Mouse (Mus musculus): ENCODE data around the gene 2310022B05Rik.
A peak's percentile ranks its signal among the peaks of the same experiment; 100 is the strongest.

Gene 2310022B05Rik

DNA sequence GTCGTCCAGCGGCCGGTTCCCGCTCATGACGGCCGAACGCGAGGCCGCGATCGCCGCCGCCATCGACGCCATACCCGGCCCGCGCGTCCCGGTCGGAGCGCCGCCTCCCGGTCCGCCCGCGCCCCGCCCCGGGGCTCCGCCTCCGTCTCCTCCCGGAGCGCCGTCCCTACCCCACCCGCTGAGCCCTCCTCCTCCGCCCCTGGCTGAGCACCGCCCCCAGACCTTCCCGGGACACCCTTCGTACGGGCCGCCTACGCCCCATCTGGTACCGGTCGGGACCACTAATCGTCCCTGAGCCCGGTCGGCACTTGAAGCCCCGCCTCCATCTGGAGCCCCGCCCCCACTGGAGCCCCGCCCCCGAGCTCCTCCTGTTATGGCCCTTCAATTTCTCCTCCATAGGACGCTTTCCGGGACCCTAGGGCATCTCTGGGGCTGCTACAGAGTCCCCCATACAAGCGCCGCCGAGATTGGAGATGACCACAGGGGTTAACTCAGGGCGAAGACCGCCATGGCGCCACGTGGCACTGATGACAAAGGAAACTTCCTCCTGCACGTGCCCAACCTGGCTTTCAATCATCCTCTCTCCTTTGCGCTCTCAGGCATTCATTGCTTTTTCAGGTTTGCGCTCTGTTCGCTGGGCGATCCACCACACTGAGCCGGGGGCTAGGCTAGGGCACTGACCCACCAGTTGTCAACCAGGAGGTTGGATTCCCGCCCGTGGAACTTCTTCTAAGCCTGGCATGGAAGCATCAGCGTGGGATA lies at the start of gene 2310022B05Rik:
Gene 2310022B05Rik, minus strand, starts transcription at position 258 of the 762 bp plus-strand sequence.
- peak; percentile 71 for DNase-seq

DNA sequence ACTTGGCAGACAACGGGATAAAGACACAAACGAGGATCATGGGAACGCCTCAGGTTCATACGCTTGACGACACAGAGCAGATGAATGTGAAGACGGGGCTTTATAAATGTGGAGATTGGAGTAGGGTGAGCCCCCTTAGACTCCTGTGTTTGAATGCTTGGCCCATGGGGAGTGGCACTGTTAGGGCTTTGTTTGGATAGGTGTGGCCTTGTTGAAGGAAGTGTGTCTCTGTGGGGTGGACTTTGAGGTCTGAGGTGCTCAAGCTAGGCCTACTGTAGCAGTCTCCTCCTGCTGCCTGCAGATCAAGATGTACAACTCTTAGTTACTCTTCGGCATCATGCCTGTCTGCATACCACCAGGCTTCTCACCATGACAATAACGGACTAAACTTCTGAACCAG lies 42.7 kb upstream of the 2310022B05Rik start:
- DNase-seq = no peak

DNA sequence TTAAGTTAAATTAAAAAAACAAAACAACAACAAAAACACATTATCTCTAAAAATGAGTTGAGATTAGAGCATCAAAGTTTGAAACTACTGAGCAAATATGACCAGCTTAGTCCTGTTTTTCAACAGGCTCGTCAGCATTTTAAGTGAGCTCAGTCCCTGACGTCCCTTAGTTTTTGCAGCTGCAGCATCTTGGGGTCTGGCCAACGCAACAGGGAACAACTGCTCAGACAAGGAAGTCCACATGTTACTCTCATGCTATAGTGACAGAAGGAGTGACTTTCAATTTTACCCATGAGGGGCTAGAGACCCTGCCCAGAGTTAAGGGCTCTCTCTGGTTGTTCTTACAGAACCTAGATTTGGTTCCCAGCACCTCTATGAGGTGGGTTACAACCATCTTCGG lies 41.2 kb upstream of the 2310022B05Rik start:
- no peak for DNase-seq

DNA sequence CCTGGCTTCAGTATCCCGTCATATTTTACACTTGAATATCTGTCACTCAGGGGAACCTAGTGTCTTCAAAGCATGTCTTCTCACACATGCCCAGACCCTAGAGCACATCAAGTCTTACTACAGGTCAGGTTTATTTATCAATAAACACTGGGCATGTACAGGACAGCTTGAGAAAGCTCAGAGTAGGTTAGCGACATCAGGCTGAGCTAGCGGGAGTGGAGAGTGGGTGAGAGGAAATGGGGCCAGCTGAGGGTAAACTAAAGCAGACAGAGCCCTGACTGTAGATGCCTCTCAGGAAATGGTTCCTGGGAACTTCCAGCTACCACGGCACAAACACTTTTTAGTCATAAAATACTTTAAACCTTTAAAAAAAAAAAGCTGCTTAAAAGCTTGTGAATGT lies 40.4 kb upstream of the 2310022B05Rik start:
- peak; percentile 68 for DNase-seq

DNA sequence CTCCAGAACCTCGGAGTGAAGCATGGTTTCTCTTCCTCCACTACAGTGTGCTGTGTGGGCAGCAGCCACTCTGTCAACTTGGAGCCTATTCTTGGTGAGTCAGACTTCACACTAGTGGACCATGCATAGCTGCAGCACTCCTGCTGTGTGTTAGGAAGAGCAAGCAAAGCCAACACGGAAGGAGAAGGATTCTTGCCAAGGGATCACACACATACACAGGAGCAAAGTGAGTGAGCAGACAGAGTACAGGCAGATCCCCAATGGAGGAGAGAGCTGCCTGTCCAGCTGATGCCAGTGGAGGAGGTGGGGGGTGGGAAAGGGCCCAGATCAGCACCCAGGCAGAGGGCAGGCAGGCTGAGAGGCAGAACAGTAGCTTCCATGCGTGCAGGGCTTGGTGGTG lies 39.0 kb upstream of the 2310022B05Rik start:
- no peak for DNase-seq

DNA sequence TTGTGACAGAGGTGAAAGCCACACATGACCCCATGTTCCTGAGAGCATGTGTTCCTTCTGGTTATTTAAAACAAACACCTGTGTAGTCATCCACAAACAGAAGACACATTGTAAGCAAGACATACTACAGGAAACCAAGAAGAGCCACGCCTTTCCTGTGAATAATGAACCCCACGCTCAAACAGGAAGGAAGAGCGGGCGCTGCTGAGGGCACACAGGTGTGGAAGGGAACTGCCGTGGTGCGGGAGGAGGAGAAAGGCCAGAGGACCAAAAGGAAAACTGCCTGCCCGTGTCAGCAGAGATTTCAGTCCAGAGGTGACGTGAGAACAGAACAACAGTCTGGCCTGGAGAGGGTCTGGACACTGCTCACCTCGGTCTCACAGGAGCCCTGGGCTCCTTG lies 37.9 kb upstream of the 2310022B05Rik start:
- DNase-seq = peak; percentile 80

DNA sequence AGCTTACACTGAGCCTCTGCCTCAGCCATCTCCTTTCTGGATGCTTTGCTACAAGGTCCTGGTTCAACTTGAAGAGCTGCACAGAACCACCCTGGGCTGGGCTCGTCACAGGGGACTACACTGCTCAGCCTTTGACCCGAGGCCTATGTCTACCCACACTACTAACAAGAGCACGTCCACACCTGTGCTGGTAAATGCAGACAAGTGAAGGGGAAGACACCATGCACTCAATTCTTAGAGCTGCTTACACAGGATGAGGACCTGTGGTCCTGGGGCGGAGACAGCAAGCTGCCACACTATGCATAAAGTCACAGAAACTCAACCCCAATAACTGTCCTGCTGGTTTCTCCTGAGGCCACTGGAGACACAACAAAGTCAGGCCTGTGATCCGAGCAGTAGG lies 37.1 kb upstream of the 2310022B05Rik start:
- DNase-seq = no peak

DNA sequence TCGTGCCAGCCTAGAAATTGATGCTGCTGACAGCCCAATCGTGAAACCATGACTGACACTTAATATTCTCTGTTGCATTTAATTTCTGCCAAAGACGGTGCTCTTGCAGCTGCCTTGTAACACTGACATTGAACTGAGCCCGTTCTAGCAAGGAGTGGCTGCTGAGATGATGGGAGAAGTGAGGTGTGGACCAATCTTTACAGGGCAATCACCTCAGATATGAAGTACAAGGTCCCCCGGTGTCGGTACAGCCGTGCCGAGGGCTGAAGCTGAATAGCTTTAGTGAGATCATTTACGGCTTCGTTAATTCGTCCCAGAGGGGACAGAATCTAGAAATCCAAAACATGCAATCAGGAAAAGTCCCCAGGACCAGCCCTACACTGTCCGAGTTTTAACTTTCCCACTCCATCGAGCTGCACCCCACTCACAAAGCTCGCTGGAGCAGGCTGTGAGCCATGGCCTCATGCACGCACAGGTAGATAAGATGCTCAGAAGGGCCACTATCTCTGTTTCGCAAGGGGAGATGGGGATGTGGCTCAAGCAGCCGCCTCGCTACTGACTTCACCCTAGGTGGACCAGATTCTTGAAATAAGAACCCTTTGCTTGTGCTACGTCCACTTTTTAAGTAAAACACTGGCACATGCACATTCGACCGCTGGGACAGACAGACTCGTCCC lies 32.4 kb upstream of the 2310022B05Rik start:
- DNase-seq = no peak

DNA sequence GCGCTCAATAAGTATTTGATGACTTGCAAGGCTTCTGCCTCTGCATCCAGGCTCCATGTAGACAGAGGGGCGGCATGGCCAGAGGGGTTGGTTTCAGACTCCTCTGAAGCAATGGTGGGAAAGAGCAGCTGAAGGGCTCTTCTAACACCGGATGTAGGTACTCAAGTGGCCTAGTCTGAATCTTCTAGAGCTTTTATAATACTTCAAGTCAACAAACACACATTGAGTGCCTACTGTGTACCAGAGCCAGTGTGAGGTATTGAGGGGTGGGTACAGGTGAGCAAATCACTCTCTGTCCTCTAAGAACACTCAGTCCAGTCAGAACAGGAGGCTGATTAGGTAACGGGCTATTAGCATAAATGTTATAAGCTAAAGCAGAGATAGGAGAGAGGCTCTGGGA lies 28.5 kb upstream of the 2310022B05Rik start:
- no peak for DNase-seq

DNA sequence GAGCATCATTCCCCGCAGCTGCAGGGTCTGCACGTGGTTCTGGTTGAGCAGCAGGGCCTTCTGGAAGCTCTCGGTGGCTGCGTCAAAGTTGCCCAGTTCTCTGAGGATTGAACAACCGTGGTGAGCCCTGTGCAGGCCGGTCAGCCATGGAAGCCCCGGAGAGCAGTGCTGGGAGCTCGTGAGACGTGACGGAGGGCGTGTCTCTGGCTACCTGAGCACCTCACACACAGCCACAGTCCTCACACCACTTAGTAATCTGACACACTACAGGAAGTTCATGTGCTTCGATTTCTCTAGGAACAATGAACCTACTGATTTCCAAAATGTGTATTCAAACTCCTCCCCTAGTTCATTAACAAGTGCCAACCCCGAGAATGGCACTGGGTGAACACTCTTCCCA lies 25.7 kb upstream of the 2310022B05Rik start:
- DNase-seq = no peak

DNA sequence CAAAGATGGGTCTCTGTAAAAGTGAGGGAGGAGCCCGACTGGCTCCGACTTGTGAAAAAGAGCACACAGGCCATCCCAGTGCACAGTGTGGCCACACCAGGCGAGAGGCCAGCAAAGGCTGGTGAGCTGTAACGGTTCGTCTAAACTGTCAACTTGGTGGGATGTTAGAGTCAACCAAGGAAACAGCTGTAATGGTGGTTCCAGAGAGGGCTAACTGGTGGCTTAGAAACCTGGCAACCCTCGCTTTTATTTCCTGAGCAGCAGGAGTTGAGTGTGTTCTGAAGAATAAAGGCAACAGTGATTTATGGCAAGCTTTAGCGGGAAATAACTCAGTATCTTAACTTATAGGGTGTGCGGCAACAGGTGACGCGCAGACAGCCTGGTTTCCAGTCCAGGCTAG lies 19.0 kb upstream of the 2310022B05Rik start:
- no peak for DNase-seq

DNA sequence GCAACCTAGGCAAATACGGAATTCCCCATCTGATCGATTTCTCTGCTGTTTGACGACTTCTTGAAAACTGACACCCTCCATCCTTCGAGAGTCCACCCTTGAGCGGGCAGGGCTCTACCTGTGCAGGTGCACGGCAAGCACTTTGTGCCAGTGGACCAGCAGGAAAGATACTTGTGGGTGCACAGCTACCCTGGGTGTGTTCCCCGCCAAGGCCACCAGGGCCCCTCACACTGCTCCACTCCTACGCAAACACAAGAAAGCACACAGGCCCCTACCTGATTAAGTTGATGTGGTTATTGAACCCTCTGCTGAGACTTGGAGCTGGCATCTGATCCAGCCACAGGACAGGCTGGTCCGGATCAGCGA lies 18.6 kb upstream of the 2310022B05Rik start:
- DNase-seq = no peak

DNA sequence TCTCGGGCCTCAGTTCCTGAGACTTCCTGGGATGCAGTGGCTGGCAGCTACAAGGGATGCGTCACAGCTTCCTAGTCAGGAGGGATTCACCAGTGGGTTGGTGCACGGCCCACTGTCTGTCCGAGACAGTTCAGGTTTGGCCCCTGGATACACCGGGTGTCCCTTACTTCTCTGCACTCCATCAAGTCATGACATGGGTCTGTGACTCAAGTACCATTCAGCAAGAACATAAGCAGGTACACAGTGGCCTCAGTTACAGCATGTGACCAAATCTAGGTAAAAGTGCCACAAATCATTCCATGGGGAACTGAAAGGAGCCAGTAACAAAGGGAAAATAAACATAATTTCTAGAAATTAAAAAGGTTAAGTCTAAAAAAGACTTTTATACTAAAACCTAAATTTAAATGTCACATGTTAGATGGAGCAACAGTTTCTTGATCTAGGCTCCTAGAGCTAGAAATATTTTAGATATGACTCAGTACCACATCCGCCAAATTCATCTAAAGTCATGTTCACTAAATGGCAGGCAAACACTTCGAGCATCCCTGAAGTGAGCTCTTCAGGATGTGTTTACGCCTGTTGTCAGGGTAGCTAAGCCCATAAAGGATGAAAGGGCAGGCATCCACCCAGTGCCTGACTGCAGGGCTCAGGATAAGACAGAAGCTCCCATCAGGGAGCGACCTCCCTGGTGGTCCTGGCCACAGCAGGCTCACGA lies 18.1 kb upstream of the 2310022B05Rik start:
- no peak for DNase-seq

DNA sequence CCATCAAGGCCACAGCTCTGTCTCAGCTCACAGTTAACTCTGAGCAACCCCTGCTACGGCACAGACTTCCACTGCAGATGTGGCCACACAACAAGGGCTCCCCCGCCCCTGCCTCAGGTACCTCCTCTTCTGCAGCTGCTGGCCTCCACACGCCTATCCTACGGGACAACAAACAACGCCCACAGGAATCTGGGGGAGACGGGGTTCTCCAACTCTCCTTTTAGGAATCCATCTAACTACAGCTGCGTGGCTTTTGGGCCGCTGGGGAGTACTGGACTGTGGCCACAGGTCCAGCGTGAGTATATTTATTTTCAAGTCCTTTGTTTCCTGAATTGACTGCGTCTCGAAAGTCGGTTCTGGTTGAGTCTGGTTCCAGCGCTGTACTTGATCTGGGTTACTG lies 15.1 kb upstream of the 2310022B05Rik start:
- DNase-seq = no peak

DNA sequence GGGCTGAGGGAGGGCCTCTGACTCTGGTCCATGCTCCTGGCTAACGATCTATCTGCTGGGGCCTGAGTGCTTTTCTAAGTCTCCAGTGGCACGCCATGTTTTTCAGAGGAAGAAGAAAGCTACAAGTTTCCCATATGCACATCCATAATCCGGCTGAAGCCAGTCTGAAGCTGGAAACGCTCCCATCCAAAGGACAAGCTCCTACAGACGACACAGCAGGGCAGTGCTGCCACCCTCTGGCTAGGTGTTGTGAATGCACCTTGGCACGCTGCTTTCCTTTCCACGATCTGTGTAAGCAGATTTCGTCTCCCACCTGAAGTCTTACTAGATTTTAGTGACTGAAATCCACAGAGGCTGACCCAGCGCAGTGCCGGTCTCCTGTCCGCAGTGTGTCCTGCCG lies 14.3 kb upstream of the 2310022B05Rik start:
- DNase-seq = peak; percentile 58

DNA sequence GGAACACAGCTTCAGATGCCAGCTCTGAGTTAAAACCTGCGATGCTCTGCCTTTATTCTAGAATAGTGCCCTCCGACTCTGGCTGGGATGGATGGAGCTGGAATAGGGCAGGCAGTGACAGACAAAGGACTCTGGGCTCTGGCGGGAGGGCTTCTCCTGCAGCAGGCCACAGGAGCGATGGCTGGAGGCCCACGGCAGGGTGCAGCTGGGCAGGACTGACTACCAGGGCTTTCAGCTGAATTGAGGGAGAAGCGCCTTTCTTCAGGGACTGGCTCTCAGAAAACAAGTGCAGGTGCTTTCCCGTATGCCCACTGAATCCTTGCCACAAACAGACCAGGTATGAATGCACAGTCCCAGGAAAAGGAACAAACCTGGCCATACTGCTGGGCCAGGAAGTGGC lies 13.9 kb upstream of the 2310022B05Rik start:
- DNase-seq = peak; percentile 8

DNA sequence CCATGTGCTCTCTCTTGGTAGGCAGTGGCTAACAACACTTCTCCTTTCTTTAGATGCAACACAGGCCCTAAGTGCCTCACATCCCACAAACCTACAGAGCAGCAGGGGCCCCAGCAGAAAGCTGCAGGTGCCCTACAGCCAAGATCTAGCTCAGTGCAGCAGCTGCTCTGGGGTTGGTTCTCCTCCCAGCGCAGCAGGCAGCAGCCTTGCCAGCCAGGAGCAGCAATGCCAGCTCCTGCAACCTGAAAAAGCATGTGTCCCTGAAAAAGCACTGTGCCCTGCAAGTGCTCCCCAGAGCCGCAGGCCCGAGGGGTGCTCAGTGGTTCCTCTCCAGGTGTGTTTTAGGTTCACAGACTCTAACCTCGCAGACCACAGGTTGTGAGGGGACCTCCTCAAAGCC lies 13.5 kb upstream of the 2310022B05Rik start:
- DNase-seq = no peak

DNA sequence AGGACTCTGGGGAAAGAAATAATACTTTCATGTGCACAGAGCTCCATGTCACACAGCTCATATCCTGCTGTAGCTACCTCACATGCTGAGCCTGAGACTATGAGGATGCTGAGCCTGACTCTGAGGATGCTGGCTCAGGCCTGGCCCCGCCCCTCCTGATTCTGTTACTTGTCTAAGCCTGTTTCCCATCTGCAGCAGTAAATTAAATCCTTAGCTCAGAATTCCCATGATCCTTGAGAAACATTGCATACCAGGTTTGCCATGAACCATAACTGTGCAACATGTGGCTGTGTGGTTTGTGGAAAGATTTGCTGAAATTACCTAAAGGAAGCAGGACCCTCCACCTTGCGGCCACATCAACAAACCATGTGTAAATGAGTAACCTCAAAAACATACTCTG lies 9.2 kb upstream of the 2310022B05Rik start:
- no peak for DNase-seq

DNA sequence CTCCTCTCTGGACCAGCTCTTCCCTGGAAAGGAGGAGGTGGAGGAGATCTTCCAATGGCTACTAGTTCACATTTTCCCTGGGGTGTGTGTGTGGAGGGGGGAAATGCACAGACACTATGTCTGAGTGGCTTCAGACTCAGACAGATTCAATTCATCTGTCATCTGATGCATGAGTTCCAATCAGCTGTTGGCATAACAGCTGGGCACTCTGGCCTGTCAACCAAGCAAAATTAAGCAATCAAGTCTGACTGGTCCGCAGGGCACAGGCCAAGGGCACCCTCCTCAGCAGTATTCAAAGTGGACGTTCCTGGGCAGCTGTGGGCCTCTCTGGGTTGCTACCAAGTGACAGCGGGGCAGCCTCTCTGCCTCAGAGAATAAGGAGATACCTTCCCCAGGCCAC lies 5.6 kb upstream of the 2310022B05Rik start:
- no peak for DNase-seq

DNA sequence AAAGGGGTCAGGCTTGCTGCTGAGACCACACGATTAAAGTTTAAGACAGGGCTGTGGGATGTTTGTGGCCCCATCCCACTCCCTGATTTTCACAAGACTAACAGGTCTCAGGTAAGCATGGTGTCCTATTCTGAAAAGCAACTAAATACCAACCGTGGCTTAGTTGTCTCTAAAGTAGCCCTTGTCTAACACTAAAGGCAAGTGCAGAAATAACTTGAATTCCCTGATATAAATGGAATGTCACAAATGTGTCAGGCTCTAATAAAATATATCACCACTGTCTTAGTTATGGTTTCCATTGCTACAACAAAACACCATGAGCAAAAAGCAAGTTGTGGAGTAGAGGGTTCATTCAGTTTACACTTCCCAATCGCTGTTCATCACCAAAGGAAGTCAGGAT lies 1.2 kb upstream of the 2310022B05Rik start:
- DNase-seq = no peak

DNA sequence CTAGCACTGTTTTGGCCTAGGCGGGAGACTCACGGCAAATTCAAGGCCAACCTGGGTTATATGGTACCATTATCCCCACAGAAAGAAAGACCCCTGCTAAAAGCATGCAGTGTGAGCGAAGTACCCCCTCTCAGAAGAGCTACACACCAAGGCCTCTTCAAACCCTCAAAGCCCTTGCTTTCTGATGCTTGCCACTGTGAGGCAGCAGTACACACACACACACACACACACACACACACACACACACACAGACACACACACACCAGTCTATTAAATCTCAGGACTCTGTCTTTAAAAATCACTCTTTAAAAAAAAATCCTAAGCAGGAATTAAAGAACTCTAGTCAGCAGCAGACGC lies 683 bp upstream of the 2310022B05Rik start:
- DNase-seq = no peak

DNA sequence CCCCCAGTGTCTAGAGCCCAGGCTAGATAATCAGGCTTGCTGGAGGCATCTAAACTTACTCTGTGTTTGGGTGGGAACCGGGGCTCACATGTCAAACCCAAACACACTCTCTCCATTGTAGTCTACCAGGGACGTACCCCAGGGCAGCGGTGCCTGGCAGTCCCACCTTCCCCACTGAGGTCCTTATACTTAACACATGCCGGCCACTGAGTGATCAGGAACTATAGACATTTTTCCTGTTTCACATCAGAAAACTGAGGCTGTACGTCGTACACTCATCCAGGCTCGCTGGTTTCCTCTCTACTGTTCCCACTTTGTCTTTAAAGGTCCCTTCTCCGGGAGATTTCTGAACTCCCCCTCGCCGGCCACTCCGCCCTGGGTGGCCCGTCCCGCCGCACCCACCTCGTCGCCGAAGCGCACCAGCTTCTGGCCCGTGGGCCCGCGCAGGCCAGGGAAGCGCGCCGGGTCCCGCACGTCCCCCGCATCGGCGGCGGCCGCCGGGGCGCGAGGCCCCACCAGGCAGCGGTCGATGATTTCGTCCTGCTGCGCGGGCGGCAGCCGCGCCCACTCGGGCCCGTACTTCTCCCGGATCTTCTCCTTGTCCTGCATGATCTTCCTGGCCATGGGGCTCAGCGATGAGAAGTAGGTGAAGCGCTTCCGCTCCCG lies 590 bp downstream of the 2310022B05Rik start:
- no peak for DNase-seq

DNA sequence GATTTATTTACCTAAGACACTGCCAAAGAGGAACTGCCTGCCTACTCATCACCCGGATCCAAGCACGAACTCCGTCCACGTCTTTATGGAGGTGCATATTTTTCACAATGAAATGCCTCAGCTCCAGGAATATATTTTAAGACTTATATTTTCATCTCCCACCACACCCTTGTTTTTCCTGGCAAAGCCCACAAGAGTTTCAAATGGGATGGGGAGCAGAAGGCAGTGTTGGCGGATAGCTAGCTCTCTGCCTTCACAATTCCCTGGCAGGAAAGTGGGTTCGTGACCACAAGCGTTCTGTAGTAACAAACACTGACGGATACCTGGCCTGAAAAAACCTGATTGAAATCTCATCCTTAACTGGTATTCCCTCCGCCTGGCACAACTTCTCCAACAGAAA lies 1.4 kb downstream of the 2310022B05Rik start:
- no peak for DNase-seq

DNA sequence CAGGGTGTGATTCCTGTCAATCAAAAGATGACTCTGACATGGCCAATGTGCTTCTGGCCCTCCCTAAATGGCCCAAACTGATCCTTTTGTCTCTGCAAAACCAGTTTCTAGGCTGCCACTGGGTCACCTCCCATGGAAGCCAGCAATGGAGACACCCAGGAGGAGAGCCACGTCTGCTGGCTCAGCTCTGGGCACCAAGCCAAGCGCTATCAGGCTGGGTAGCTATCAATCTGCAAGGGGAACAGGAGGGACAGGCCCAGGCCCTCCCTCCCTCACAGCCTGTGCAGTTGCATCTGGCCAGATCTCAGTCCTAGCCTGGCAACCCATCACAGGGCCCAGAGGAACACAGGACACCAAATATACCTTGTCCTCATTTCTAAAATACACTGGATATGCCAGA lies 4.8 kb downstream of the 2310022B05Rik start:
- no peak for DNase-seq
